Mouse (Mus musculus) CD4-positive, CD25-positive, alpha-beta regulatory T cell, adult 2 months (primary cell): ENCODE measurements at regions not wholly inside any gene's neighbourhood (a gene's known extent, or its start where the extent isn't known, plus 50 kb on each side); places are given as distances from the start of the nearest gene placed in this dataset.
A peak's percentile ranks its signal among the peaks of the same experiment; 100 is the strongest.
"Not testable (repeated sequence)": the region's sequence is repeated elsewhere in the genome, so short reads cannot be mapped to it uniquely, and the experiment has no call there.

Source experiments
- DNase-seq: peaks from one replicate; pipeline ENCODE4 v3.0.0-alpha.2; 2012; ENCODE audit warnings: low read depth, low spot score

DNA sequence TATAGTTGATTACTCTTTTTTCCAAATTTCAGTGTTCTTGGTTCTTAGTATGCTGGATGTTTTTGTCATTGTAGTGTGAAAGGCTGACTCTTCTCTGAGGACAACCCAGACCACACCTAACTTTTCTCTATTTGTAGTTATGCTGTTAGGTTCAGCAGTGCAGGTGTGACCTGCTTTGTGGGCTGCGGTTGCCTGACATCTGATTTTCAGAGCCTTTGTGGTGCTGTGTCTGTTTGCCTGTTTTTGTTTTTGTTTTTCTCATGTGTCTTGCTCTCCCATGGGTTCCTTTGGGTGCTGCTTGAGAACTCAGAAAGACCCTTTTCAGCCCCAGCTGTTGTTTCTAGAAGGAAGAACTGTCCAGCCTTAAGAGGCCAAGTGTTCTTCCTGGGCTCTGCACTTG lies 52.0 kb upstream of the Trpm1 start:
- DNase-seq = peak; percentile 66

DNA sequence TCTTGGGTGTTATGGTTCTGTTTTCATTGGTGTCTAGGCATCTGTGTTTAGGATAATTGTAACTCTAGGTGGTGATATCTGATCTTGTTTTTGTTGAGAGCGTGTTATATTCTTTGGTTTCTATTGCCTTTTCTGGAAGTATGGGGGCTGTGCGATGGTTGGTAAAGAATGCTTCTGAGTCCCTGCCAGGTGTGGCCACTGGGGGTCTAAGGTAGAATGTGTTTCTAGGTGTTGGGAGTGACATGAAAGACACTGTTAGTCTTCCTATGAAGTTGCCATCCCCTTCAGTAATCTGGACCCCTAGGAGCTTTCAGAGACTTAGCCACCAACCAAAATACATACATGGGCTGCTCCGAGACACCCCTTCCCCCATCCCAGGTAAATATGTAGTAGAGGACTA lies 54.0 kb upstream of the Trpm1 start:
- DNase-seq = no peak

GRCm38 (mm10) chr7:64090067-64090466 lies 63.6 kb upstream of the Trpm1 start:
- DNase-seq = peak; percentile 27

DNA sequence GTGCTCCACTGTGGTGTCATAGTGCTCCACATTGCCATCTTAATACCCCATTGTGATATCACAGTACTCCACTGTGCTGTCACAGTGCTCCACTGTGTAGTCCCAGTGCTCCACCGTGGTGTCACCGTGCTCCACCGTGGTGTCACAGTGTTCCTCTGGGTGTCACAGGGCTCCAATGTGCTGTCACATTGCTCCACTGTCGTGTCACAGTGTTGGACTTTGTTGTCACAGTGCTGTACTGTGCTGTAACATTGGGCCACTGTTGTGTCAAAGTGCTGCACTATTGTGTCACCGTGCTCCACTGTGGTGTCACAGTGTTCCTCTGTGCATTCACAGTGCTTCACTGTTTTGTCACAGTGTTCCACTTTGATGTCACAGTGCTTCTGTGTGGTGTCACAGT lies 64.6 kb upstream of the Trpm1 start:
- no peak for DNase-seq

DNA sequence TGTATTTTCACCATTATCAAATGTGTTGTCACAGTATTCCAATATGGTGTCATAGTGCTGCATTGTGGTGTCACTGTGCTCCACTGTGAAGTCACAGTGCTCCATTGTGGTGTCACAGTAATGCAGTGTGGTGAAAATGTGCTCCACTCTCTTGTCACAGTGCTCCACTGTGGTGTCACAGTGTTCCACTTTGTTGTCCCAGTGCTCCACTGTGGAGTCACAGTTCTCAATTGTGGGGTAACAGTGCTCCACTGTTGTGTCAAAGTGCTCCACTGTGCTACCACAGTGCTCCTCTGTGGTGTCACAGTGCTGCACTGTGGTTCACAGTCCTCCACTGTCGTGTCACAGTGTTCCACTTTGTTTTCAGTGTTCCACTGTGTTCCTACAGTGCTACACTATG lies 69.7 kb upstream of the Trpm1 start:
- not testable (repeated sequence) for DNase-seq

- no peak for DNase-seq
Observed at GRCm38 (mm10) chr7:64082651-64083050, 71.0 kb upstream of the Trpm1 start.

DNA sequence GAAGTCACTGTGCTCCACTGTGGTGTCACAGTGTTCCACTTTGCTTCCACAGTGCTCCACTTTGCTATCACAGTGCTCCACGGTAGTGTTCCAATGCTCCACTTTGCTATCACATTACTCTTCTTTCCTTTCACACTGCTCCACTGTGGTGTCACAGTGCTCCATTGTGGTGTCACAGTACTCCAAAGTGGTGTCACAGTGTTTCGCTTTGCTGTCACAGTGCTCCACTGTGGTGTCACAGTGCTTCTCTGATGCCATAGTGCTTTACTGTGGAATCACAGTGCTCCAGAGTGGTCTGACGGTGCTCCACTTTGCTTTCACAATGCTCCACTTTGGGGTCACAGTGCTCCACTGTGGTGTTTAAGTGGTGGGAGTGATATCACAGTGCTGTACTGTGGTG lies 71.4 kb upstream of the Trpm1 start:
- DNase-seq = no peak

- DNase-seq = no peak
Observed at GRCm38 (mm10) chr7:64081618-64082017, 72.0 kb upstream of the Trpm1 start.

- DNase-seq = no peak
Observed at GRCm38 (mm10) chr7:64081019-64081418, 72.6 kb upstream of the Trpm1 start.

DNA sequence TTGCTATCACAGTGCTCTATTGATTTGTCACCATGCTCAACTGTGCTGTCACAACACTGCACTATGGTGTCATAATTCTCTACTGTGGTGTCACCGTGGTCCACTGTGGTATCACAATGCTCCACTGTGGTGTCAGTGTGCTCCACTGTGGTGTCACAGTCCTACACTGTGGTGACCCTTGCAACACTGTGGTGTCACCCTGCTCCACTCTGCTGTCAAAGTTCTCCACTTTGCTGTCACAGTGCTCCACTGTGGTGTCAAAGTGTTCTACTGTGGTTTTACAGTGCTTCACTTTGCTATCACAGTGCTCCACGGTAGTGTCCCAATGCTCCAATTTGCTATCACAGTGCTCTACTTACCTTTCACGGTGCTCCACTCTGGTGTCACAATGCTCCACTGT lies 74.3 kb upstream of the Trpm1 start:
- no peak for DNase-seq

DNA sequence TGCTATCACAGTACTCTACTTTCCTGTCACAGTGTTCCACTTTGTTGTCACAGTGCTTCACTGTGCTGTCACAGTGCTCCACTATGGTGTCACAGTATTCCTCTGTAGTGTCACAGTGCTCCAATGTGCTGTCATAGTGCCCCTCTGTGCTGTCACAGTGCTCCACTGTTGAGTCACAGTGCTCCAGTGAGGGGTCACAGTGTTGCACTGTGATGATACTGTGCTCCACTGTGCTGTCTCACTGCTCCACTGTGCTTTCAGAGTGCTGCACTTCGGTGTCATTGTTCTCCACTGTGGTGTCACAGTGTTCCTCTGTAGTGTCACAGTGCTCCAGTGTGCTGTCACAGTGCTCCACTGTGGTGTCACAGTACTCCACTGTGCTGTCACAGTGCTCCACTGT lies 75.0 kb upstream of the Trpm1 start:
- no peak for DNase-seq

DNA sequence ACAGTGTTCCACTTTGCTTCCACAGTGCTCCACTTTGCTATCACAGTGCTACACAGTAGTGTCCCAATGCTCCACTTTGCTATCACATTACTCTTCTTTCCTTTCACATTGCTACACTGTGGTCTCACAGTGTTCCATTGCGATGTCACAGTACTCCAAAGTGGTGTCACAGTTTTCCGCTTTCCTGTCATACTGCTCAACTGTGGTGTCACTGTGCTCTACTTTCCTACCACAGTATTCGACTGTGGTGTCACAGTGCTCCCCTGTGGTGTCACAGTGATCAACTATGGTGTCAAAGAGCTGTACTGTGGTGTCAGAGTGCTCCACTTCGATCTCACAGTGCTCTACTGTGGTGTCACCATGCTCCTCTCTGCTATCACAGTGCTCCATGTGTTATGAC lies 76.1 kb upstream of the Trpm1 start:
- DNase-seq = peak; percentile 61

GRCm38 (mm10) chr7:64076764-64077360 lies 76.8 kb upstream of the Trpm1 start:
- DNase-seq = peak; percentile 56

- no peak for DNase-seq
Observed at GRCm38 (mm10) chr7:64075696-64076313, 77.8 kb upstream of the Trpm1 start.

- DNase-seq = no peak
Observed at GRCm38 (mm10) chr7:64074661-64075234, 78.9 kb upstream of the Trpm1 start.

- DNase-seq = no peak
Observed at GRCm38 (mm10) chr7:64074186-64074585, 79.4 kb upstream of the Trpm1 start.

DNA sequence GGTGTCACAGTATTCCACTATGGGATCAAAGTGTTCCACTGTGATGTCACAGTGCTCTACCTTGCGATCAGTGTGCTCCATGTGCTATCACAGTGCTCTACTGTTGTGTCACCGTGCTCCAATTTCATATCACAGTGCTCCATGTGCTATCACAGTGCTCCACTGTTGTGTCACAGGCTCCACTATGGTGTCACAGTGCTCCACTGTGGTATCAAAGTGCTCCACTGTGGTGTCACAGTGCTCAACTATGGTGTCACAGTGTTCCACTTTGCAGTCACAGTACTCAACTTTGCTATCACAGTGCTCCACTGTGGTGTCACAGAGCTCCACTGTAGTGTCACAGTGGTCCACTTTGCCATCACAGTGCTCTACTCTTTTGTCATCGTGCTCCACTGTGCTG lies 79.9 kb upstream of the Trpm1 start:
- DNase-seq = no peak

DNA sequence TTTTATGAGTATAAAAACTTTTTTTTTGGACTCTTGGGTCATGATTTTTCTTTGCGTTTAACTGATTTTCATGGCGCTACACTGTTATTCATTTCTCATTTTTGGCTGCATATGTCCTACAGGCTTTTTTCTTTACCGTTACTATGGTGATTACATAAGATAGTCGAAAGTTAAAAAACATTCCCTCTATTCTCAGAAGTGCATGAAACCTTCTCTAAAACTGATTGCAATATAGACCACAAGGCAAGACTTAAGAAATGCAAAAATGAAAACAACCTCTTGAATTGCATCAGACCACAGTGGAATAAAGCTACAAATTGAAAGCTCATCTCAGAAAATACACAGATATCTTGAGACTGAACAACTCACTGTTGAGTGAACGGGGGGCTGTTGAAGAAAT lies 82.7 kb upstream of the Trpm1 start:
- no peak for DNase-seq

DNA sequence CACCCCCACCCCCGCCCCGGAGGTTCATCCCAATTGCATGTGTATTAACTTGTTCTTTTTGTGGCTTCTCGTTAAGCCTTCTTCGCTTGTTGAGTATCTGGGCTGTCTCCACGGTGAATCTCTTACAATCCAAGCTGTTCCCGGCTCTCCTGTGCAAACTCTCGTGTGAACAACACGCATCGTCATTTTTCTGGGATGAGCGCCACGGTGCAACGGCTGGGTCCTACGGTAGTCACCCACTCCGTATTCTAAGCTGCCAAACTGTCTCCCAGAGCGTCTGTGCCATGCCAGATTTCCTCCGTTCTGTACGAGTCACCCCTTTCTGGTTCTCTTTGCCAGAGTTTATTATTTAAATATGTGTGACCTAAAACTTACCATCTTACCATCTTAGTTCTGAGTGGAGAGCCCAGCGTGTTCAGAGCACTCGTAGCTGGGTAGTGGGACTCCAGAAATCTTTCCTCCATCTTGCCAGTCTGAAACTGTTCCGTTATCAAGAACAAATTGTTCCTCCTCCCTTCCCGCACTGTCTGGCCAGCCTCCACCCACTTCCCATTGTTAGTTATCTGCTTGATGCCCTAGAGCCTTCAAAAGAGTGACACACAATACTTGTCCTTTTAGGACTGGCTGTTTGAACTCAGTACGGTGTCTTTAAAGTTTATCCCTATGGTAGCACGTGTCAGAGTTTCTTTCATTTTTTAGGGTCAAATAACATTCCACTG lies 87.9 kb upstream of the Trpm1 start:
- DNase-seq = no peak

DNA sequence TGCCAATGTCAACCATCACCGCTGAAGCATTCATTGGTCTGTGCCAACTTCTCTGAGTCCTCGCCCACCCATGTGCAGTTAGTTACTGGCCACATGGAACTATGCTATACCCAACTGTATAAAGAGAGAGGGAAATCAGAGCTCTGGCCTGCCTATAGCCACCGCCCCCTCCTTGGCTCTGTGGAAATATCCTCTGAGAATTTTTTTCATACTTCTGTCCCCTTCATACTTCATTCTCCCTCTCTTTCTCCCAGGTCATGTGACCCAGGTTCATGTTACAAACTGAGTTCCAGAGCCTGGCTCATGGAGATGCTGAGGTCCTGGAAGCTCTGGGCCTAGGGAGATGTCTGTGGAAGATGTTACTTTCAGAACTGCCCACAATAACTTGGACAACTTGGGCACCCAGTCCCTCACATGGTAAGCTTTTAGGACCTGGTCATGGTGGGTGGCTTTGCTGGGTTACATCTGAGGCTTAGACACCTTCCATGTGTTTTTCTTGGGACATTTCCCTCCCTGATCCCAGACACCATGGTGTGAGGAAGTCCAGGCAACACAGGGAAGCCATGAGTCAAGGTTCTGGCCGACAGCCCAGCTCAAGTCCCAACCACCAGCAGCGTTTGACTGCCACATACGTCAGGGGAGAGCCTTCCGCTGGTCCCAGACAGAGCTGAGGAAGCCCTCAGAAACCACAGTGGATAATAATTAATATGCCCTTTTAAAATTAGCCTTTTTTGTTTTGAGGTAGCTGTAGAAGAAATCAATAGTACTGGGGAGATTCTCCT lies 89.0 kb upstream of the Trpm1 start:
- no peak for DNase-seq

- peak; percentile 67 for DNase-seq
Observed at GRCm38 (mm10) chr7:64061170-64061569, 92.5 kb upstream of the Trpm1 start.

DNA sequence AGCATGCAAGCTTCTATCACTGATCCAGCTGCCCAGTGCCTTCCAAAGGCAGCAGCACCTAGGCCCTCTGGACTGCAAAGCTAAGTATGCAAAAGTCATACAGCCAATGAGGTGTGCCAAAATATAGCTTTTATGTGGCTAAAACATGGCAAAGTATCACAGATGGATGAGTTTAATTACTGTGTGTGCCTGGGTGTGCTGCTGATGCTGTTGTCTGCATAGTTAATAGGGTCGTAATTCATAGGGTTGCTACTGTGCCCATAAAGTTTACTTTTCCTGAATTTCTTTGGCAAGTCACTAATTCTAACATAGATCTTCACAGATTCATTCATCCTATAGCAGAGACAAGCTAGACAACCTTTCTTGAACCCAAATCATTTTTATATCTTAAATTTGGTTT lies 93.1 kb upstream of the Trpm1 start:
- DNase-seq = no peak
